Mouse (Mus musculus) kidney, adult 11 months (tissue): ENCODE results near the gene Atp5d.
A peak's percentile ranks its signal among the peaks of the same experiment; 100 is the strongest.
"Not testable (repeated sequence)": the region's sequence is repeated elsewhere in the genome, so short reads cannot be mapped to it uniquely, and the experiment has no call there.

Experiments used
- DNase-seq: peaks from one replicate; pipeline ENCODE4 v3.0.0; 2022

The Atp5d gene

DNA sequence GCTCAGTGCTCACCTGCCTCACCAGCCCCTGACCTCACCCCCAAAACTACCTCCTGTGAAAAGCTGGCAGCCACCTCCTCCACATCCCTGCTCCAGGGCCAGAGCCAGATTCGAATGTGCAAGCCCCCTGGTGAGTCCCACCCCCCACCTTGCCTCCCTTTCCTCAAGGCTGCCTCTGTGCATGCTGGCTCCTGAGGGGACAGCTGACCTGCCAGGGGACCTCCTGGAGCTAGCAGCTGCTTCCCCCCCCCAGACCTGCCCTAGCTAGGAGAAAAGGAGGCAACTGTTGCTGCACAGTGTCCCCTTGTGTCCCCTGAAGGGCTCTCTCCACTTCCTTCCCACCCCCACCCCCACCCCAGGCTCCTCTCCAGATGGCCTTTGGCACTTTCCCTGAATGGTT lies 16.8 kb downstream of the Atp5d start:
- DNase-seq, result no peak

GRCm38 (mm10) chr10:80156002-80156751 lies 17.7 kb downstream of the Atp5d start:
- no peak for DNase-seq

- peak; percentile 55 for DNase-seq
Observed at GRCm38 (mm10) chr10:80156752-80157053, 18.3 kb downstream of the Atp5d start.

DNA sequence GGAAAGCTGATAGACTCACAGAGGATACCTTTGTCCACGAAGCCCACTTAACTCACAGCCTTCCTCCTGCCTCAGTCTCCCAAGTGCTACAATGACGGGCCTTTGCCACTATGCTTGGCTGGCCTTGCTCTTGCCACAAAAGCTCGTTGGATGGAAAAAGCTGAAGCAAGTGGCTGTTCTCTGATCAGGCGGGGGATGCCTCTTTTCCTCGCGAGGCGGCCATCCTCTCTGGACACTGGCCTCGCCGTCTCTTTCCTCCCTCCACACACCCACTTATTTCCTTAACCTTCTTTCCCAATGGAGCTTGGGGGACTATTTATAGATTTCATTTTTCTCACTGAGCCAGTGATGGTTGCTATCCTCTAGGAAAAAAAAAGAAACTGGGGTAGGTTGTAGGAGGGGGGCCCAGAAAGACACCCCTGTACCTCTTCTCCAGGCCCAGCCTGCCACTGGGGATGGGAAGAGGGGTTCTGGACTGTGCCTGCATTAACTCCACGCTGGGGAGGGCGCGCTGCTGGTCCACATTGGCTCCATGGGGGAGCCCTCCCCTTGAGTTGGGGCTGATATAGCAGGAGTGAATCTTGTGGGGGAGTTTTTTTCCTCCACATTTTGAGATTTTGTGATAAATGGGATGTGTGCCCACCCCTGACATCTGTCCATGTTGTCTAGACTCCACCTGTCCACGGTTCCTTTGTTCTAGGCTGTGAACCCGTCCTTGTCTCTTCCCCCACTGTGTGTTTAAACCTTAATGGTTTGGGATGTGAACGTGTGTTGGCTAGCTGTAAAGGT lies 18.9 kb downstream of the Atp5d start:
- no peak for DNase-seq

DNA sequence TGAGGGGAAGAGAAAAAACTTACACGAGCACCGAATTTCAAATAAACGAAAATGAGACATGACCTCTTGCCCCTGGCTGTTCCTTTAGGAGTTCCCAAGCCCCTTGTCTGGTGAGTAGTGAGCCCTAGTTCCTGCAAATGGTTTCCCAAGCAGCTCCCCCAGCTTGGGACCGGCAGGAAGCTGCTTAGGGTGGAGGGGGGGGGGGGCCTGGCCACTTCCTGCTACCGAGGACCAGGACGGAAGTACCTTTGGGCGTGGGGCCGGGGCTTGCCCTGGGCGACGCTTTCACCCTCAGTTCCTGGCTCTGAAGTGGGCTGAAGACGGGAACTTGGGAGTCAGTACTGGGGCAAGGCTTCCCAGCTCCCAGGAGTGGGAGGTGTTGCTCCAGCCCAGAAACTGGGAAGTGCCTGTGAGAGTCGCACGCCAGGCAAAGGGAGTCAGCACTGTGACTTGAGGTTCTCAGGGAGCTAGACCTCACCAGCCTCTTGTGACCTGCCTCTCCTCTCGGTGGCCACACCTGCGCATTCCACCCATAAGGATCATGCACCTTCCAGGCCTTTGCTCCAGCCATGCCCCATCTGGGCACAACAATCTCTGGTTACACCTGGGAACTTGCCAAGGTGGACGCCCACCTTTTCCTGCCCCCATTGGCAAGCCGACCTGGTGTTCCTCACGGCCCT lies 20.0 kb downstream of the Atp5d start:
- peak; percentile 78 for DNase-seq

- DNase-seq, result peak; percentile 77
Observed at GRCm38 (mm10) chr10:80159021-80159560, 20.7 kb downstream of the Atp5d start.

DNA sequence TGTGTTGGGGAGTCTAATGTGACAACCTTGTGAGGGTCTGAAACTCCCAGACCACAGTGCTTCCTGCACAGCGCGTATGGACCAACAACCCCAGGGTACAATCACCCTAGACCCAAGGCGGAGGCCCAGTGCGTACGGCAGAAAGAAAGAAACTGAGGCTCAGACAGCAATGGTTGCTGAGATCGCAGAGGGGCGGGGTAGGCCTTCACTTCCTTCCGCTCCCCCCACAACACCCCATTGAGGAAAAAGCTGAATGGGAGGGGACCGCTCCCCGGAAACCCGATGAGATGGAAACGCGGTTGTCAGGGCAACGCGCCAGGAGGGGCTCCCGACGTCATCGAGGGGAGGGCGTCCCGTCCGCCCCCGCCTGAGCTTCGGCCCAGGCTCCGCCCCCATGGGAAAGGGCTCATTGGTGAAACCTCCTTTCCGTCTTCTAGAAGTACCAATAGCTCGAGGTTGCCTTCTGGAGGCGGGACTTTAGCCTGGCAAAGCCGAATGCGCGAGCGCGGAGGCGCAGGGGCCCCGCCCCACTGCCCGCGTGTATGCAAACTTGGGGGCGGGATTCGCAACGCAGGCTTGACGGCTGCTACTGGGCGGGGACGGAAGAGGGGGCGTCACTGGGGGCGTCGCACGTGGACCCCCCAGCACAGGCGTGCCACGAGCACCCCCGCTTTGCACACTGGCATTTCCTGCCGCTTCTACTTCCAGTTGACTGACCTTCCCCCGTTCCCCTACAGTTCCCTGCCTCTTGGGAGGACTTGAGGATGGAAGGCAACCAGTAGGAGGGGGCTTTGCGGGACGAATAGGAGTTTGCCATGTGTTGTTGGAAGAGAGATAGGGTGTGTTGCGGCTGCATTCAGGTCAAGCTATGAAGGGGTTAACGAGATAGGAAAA lies 21.4 kb downstream of the Atp5d start:
- peak; percentile 99 for DNase-seq

DNA sequence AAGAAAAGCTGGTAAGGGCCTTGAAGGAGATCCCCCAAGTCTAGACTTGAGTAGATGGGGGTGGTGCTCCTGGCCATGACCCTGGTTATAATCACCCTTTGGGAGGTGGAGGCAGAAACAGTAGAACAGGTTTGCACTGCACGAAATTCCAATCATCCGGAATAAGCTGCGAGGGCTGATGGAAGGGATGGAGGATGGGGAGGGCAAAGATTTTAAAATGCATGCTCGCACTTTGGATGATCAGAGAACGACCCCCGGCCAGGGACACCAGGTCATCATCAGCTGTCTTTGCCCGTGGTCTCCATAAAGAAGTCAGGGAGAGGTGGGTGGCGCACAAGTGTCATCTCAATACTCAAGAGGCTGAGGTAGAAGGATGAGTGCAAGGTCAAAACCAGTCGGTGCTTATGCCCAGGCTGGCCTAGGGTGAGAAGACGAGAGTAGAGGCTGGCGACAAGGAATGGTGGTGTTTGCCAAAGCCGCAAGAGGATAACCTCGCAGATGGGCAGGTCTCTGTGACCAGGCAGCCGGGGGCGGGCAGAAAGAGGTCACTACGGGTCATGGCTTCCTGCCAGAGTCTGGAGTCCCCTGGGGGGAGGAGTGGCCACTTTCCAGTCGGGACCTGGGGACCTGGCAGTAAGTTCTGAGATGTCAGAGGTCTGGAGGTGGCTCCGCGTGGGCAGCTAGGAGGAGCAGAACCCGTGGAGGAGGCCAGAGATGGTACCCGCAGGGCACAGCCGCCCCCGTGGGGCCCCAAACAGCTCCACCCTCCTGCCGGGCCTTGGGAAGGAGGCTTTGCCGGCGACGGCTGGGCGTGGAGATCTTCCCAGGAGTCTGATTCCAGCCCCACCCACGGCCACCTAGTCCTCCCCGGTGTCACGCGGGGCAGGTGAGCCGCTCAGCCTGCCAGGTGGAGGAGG lies 22.3 kb downstream of the Atp5d start:
- DNase-seq, result peak; percentile 98

GRCm38 (mm10) chr10:80161522-80162242 lies 23.2 kb downstream of the Atp5d start:
- peak; percentile 73 for DNase-seq

- no peak for DNase-seq
Observed at GRCm38 (mm10) chr10:80162243-80162608, 23.8 kb downstream of the Atp5d start.

GRCm38 (mm10) chr10:80162716-80163299 lies 24.4 kb downstream of the Atp5d start:
- peak; percentile 23 for DNase-seq

DNA sequence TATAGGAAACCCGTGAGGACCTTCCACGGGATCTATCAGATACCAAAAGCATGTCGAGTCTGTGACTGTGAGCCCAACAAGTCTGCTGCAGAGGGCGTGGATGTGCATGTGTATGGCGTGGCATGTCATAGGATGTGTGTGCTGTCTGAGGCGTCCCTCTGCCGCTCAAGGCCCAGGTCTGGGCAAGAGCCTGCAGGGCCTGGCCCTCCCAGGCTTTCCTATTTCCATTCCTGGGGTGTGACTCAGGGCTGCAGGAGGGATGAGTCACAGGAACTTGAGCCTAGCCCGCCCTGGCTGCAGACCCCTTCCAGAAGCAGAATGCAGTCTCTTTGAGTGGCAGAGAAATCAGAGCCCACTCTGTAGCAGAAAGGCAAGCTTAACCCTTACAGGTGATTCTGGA lies 25.3 kb downstream of the Atp5d start:
- DNase-seq, result peak; percentile 46

DNA sequence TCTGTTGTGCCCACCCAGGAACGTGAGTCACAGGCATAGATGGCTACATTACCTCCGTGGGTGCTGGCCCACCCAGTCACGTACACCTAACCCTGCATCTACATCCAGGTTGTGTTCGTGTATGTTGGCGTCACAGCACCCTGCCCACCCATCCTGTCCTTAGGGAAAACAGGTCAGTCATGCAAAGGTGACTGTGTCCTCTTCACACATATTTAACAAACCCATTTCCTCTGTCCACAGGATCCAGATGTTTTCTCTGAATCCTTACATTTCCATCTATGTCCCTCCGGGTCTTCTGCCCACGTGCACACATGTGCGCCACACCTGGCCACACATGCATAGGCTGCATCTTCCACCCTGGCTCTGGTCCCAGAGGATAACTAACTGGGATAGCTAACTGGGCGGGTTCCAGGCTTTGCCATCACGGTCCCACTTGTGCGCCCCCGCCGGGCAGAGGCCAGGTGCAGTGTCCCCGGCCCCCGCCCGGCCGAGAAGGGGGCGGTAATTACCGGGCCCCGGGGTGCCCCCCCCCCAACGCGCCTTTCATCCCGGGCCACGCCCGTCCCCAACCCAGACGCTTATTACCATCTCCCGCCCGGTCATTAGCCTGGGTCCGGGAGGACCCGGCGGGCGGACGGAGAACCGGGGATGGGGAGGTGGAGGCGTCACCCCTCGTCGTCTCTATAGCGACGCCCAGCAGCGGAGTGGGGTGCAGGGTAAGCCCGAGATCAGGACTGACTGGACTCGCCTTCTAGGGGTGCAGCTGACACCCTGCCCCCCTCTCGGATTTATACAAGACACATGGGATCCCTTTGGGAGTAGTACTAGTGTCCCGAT lies 25.9 kb downstream of the Atp5d start:
- peak; percentile 55 for DNase-seq

DNA sequence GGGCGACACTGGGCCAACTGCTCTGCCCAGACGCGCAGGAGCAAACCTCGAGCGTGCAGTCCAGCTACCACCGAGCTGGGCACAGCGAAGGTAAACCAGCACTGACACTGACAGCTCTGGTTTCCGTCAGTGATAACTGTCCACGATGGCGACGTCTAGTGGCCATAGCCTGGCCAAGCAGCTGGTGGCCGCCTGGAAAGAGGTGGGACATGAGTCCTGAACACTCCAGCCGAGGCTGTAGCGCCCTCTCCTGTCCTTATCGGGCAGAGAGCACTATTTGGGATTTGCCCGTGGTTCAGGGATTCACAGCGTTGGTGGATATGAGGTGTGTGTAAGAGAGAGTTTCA lies 26.5 kb downstream of the Atp5d start:
- DNase-seq, result peak; percentile 97

DNA sequence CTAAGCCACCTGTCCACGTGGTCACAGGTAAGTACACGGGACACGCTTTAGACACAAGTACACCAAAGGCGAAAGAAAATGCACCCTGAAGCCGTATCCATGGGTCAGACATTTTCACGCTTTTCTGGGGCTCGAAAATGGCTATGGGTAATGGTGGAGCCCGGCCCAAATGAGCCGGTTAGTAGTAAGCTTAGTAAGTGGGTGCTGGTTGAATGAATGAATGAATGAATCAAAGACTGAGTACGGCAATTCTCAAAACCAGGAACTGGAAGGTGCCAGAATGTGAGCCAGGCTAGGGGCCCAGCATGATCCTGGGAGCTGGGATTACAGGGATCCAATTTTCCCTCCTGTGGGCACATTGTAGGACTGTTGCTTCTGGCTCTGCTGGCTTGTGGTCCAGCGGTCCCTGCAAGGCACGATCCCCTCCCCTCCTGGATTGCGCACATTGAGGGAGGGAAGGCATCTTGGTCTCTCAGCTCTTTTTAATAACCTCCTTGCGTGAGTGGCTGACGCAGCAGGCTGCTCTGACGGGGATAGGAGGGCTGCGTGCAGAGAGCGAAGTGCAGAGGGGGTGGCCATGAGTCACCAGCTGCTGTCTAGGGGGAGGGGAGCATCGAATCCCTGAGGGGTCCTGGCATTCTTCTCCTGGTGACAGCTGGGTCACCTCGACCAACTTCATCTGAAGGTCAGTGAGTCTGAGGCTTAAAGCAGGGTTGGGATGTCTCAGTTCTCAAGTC lies 27.1 kb downstream of the Atp5d start, which contains the start of gene Cirbp:
Gene Cirbp (plus strand): TSS at position 594 of the 737 bp plus-strand sequence.
- DNase-seq, result peak; percentile 63

GRCm38 (mm10) chr10:80166136-80166535 lies 27.7 kb downstream of the Atp5d start:
- not testable (repeated sequence) for DNase-seq

DNA sequence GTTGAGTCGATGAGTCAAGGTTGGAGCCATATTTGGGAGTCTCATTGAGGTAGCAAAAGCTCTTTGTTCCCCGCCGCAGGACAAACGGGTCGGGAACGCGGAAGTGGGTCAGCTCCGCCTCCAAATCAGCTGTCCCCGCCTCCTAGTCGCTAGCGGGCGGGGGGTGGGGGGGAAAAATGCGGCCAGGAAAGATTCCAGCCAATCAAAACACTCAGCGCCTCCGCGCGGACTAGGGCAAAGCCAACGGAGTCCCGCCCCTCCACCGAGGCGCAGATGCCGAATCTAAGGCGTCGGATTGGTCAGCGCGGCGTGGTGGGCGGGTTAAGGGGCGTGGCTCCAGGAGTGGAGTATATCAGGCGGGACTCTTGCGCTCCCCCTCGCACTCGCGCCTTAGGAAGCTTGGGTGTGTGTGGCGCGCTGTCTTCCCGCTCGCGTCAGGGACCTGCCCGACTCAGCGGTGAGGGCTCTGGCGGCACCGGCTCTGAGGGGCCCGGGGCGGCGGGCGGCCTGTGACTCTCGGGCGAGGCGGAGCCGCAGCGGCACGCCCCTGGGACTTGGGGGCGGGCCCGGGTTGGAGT lies 29.1 kb downstream of the Atp5d start:
- peak; percentile 97 for DNase-seq

GRCm38 (mm10) chr10:80168038-80168661 lies 29.7 kb downstream of the Atp5d start:
- DNase-seq, result peak; percentile 93
